Mouse (Mus musculus) bone marrow macrophage, adult 2 months (primary cell): Measurements from ENCODE around the gene Clec12b.

Source experiments
- CTCF ChIP-seq: IDR thresholded peaks from 2 replicates; pipeline ENCODE4 v1.5.1; 2012; ENCODE audit warnings: low read depth, mild to moderate bottlenecking, low read length, moderate library complexity
- POLR2A ChIP-seq: IDR thresholded peaks from 2 replicates; pipeline ENCODE4 v1.6.1; 2012; ENCODE audit warnings: mild to moderate bottlenecking, low read depth, low read length, borderline replicate concordance

GRCm38 (mm10) chr6:129365959-129366359, 19.7 kb downstream of the Clec12b start:
- TF ChIP-seq POLR2A (no peak), CTCF (peak; percentile 47)
